Mouse (Mus musculus): ENCODE results near the gene Fam161a. TPM values are rescaled to one million over a fixed set of nuclear protein-coding genes. Genes with fewer than 3 reads are reported as not detected.

Fam161a gene
- polyA plus RNA-seq, 1 experiment, result 5.3 TPM

DNA sequence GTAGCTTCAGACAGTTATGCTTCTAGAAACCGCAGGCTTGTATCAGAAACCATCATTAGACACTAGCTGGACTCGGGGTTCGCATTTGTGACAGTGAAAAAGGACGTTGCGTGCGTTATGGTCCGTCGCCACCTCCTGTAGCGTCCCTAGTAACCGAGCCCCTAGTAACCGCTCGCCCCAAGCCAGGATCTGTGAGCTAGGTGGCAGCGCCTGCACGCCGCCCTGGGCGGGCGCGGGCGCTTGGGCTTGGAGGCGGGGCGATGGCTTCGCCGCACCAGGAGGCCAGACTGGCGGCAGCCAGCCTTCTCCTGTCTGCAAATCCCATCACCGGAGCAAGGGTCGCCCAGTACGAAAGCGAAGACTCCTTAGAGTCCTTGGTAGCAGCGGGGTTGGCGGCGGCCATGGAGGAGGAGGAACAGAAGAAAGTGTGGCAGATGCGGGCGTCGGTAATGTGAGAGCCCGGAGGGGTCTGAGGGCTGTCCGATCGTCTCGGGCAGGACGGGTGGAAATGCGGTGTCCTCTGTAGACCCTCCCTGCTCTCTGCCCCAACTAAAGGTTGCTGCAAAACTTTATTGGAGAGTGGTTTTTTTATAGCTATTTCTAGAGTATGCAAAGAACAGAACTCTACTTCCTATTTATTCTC lies 971 bp downstream of the Fam161a start:
- H3K4me3 ChIP-seq (ENCODE audit: insufficient read depth, low read length), result peak overlapping the region; percentile 86
- peak overlapping the region; percentile 82 for H3K27ac ChIP-seq (ENCODE audit: insufficient read depth, low read length)
- no peaks in the 10 kb centered on the region for H3K4me1 ChIP-seq (ENCODE audit: control insufficient read depth, insufficient read depth, low read length)
- TF ChIP-seq POLR2A (IDR thresholded peaks at IDR 0.05; ENCODE audit: extremely low read depth, insufficient read depth, low read length) (peak; percentile 72), CTCF (IDR thresholded peaks at IDR 0.05; ENCODE audit: extremely low read depth, insufficient read depth, low read length) (no peak)

DNA sequence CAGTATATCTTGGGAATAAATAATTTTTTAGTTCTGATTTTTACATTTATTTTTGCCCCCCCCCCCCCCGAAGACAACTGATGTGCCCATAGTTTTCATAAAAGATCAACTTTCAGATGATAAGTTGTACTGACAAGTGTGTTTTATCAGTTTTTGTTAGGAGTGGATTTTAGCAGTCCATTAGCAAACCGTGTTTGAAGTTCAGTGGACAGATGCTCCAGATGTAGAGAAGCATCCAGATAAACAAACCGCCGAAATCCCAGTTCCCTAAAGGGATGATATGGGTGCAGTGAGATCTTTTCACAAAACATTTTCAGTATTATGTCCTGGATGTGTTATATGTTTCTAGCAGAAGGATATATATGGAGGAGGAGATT lies 1.5 kb downstream of the Fam161a start:
- TF ChIP-seq CTCF (IDR thresholded peaks at IDR 0.05; ENCODE audit: extremely low read depth, insufficient read depth, low read length) (no peak), POLR2A (IDR thresholded peaks at IDR 0.05; ENCODE audit: extremely low read depth, insufficient read depth, low read length) (no peak)
- Histone ChIP-seq H3K4me3 (ENCODE audit: insufficient read depth, low read length) (peak overlapping the region; percentile 86; the same call in 1 of the 2 replicates), H3K4me1 (ENCODE audit: control insufficient read depth, insufficient read depth, low read length) (no peaks in the 10 kb centered on the region), H3K27ac (ENCODE audit: insufficient read depth, low read length) (no peak overlapping the region)

GRCm38 (mm10) chr11:23013096-23013495 lies 5.8 kb downstream of the Fam161a start:
- Histone ChIP-seq H3K4me3 (ENCODE audit: insufficient read depth, low read length) (no peak overlapping the region), H3K27ac (ENCODE audit: insufficient read depth, low read length) (no peak overlapping the region), H3K4me1 (ENCODE audit: control insufficient read depth, insufficient read depth, low read length) (no peaks in the 10 kb centered on the region)
- TF ChIP-seq CTCF (IDR thresholded peaks at IDR 0.05; ENCODE audit: extremely low read depth, insufficient read depth, low read length), result no peak
- no peak for TF ChIP-seq POLR2A (IDR thresholded peaks at IDR 0.05; ENCODE audit: extremely low read depth, insufficient read depth, low read length)

GRCm38 (mm10) chr11:23013580-23014294 lies 6.4 kb downstream of the Fam161a start:
- TF ChIP-seq POLR2A (IDR thresholded peaks at IDR 0.05; ENCODE audit: extremely low read depth, insufficient read depth, low read length) (no peak), CTCF (IDR thresholded peaks at IDR 0.05; ENCODE audit: extremely low read depth, insufficient read depth, low read length) (peak; percentile 12; the same call in 1 of the 2 replicates)
- Histone ChIP-seq H3K27ac (ENCODE audit: insufficient read depth, low read length) (no peak overlapping the region), H3K4me1 (ENCODE audit: control insufficient read depth, insufficient read depth, low read length) (no peaks in the 10 kb centered on the region), H3K4me3 (ENCODE audit: insufficient read depth, low read length) (no peak overlapping the region)

- TF ChIP-seq CTCF (IDR thresholded peaks at IDR 0.05; ENCODE audit: extremely low read depth, insufficient read depth, low read length) (no peak), POLR2A (IDR thresholded peaks at IDR 0.05; ENCODE audit: extremely low read depth, insufficient read depth, low read length) (no peak)
- Histone ChIP-seq H3K4me3 (ENCODE audit: insufficient read depth, low read length) (no peak overlapping the region), H3K4me1 (ENCODE audit: control insufficient read depth, insufficient read depth, low read length) (no peaks in the 10 kb centered on the region), H3K27ac (ENCODE audit: insufficient read depth, low read length) (no peak overlapping the region)
Measured at GRCm38 (mm10) chr11:23014996-23015395, 7.7 kb downstream of the Fam161a start.

- TF ChIP-seq POLR2A (IDR thresholded peaks at IDR 0.05; ENCODE audit: extremely low read depth, insufficient read depth, low read length), result no peak
- TF ChIP-seq CTCF (IDR thresholded peaks at IDR 0.05; ENCODE audit: extremely low read depth, insufficient read depth, low read length), result no peak
- Histone ChIP-seq H3K27ac (ENCODE audit: insufficient read depth, low read length) (no peak overlapping the region), H3K4me3 (ENCODE audit: insufficient read depth, low read length) (no peak overlapping the region), H3K4me1 (ENCODE audit: control insufficient read depth, insufficient read depth, low read length) (no peaks in the 10 kb centered on the region)
Measured at GRCm38 (mm10) chr11:23017943-23018342, 10.6 kb downstream of the Fam161a start.

- no peaks in the 10 kb centered on the region for H3K4me1 ChIP-seq (ENCODE audit: control insufficient read depth, insufficient read depth, low read length)
- no peak overlapping the region for H3K4me3 ChIP-seq (ENCODE audit: insufficient read depth, low read length)
- no peak overlapping the region for H3K27ac ChIP-seq (ENCODE audit: insufficient read depth, low read length)
- TF ChIP-seq CTCF (IDR thresholded peaks at IDR 0.05; ENCODE audit: extremely low read depth, insufficient read depth, low read length) (no peak), POLR2A (IDR thresholded peaks at IDR 0.05; ENCODE audit: extremely low read depth, insufficient read depth, low read length) (no peak)
Measured at GRCm38 (mm10) chr11:23020116-23020770, 12.9 kb downstream of the Fam161a start.

- Histone ChIP-seq H3K4me1 (ENCODE audit: control insufficient read depth, insufficient read depth, low read length) (no peaks in the 10 kb centered on the region), H3K27ac (ENCODE audit: insufficient read depth, low read length) (no peak overlapping the region), H3K4me3 (ENCODE audit: insufficient read depth, low read length) (no peak overlapping the region)
- TF ChIP-seq POLR2A (IDR thresholded peaks at IDR 0.05; ENCODE audit: extremely low read depth, insufficient read depth, low read length) (no peak), CTCF (IDR thresholded peaks at IDR 0.05; ENCODE audit: extremely low read depth, insufficient read depth, low read length) (no peak)
Measured at GRCm38 (mm10) chr11:23020841-23021240, 13.5 kb downstream of the Fam161a start.

- TF ChIP-seq CTCF (IDR thresholded peaks at IDR 0.05; ENCODE audit: extremely low read depth, insufficient read depth, low read length) (no peak), POLR2A (IDR thresholded peaks at IDR 0.05; ENCODE audit: extremely low read depth, insufficient read depth, low read length) (no peak)
- Histone ChIP-seq H3K4me1 (ENCODE audit: control insufficient read depth, insufficient read depth, low read length) (no peaks in the 10 kb centered on the region), H3K27ac (ENCODE audit: insufficient read depth, low read length) (no peak overlapping the region), H3K4me3 (ENCODE audit: insufficient read depth, low read length) (no peak overlapping the region)
Measured at GRCm38 (mm10) chr11:23023155-23023554, 15.8 kb downstream of the Fam161a start.

Data from cortical plate, adult 2 months (tissue).